ENCODE assay signal across 15 mouse cellular contexts in genomic region chr10:13303271-13304265, GRCm38 (mm10).
A peak's percentile ranks its signal among the peaks of the same experiment; 100 is the strongest.
DNase-seq lines count a peak whose midpoint lies in the region; ATAC-seq and TF ChIP-seq lines count a peak whose summit lies in the region.
"Had no signal": no experiment of that assay in that cellular context is flagged by ENCODE, and none has a peak within 500 bp of the region (broad histone marks: within the 10 kb centered on the region; RNA-seq: fewer than 3 reads in every experiment).

No protein-coding gene starts in this region.

- TF ChIP-seq POLR2A in limb, embryonic 14.5 days (IDR thresholded peaks at IDR 0.05; ENCODE audit: borderline replicate concordance, extremely low read depth, insufficient read depth, insufficient read length), result no peak

- no peak overlapping the region for H3K9ac ChIP-seq in heart, embryonic 15.5 days
- H3K9ac ChIP-seq in lung, embryonic 15.5 days, result no peak overlapping the region
- H3K9ac ChIP-seq in limb, embryonic 14.5 days (ENCODE audit: low read depth, low read length, severe bottlenecking), result no peak overlapping the region
- H3K9ac ChIP-seq: hindbrain, embryonic 13.5 days; liver, embryonic 14.5 days; midbrain, embryonic 12.5 days had no signal

- intact Hi-C loops in heart, postnatal 25 days (cut with DNase I), result no loop called here

- peak overlapping the region; percentile 7; the same call in 1 of the 2 replicates for H3K27ac ChIP-seq in heart, embryonic 15.5 days
- peak overlapping the region; percentile 27; the same call in 1 of the 2 replicates for H3K27ac ChIP-seq in lung, embryonic 15.5 days
- H3K27ac ChIP-seq in limb, embryonic 14.5 days (replicated peaks; ENCODE audit: low read depth, low read length), result no peak overlapping the region
- H3K27ac ChIP-seq: hindbrain, embryonic 13.5 days; liver, embryonic 14.5 days; midbrain, embryonic 12.5 days had no signal

- no peaks in the 10 kb centered on the region for H3K27me3 ChIP-seq in heart, embryonic 15.5 days
- H3K27me3 ChIP-seq in lung, embryonic 15.5 days, result no peaks in the 10 kb centered on the region
- no peaks in the 10 kb centered on the region for H3K27me3 ChIP-seq in limb, embryonic 14.5 days (ENCODE audit: control insufficient read depth, insufficient read depth, low read length)
- H3K27me3 ChIP-seq: hindbrain, embryonic 13.5 days; midbrain, embryonic 12.5 days had no signal

- H3K36me3 ChIP-seq in heart, embryonic 15.5 days, result peaks cover 4% of the 10 kb centered on the region; the same call in 1 of the 2 replicates
- no peaks in the 10 kb centered on the region for H3K36me3 ChIP-seq in lung, embryonic 15.5 days
- H3K36me3 ChIP-seq in limb, embryonic 14.5 days (ENCODE audit: control insufficient read depth, insufficient read depth, low read length), result peaks cover 3% of the 10 kb centered on the region; the same call in 1 of the 2 replicates
- H3K36me3 ChIP-seq: hindbrain, embryonic 13.5 days; midbrain, embryonic 12.5 days had no signal

- H3K4me2 ChIP-seq in heart, embryonic 15.5 days, result no peak overlapping the region
- H3K4me2 ChIP-seq in lung, embryonic 15.5 days, result no peak overlapping the region
- H3K4me2 ChIP-seq in limb, embryonic 14.5 days (replicated peaks; ENCODE audit: low read depth, low read length, severe bottlenecking), result no peak overlapping the region
- H3K4me2 ChIP-seq: hindbrain, embryonic 13.5 days; midbrain, embryonic 12.5 days had no signal

- WGBS in heart, embryonic 15.5 days, result 69% methylated on average over 13 of the region's 13 CpGs
- WGBS in lung, embryonic 15.5 days, result 50% methylated on average over 13 of the region's 13 CpGs
- 77% methylated on average over 13 of the region's 13 CpGs for WGBS in limb, embryonic 14.5 days

- no peak overlapping the region for H3K4me3 ChIP-seq in heart, embryonic 15.5 days
- H3K4me3 ChIP-seq in lung, embryonic 15.5 days, result no peak overlapping the region
- H3K4me3 ChIP-seq in limb, embryonic 14.5 days (replicated peaks; ENCODE audit: low read length), result no peak overlapping the region
- H3K4me3 ChIP-seq: hindbrain, embryonic 13.5 days; midbrain, embryonic 12.5 days had no signal

- DNase-seq in heart, postnatal 25 days (ENCODE audit: low spot score), result no peak
- no peak for DNase-seq in lung, postnatal 4 days
- peak; percentile 62 for DNase-seq in limb, embryonic 14.5 days (ENCODE audit: low spot score)
- no peak for DNase-seq in layer of hippocampus, postnatal 14 days (ENCODE audit: low spot score in 2 of 2)
- no peak for DNase-seq in layer of hippocampus, adult 11-12 months (ENCODE audit: low spot score)
- DNase-seq: adrenal gland, postnatal 10 days; cerebellum, adult 18-20 months; kidney, postnatal 4 days; retina, postnatal 1 day; thymus, postnatal 4 days had no signal

- ATAC-seq in heart, embryonic 15.5 days (replicated peaks; ENCODE audit: insufficient number of reproducible peaks, insufficient read depth, low FRiP score, low read depth), result no peak
- ATAC-seq in lung, embryonic 15.5 days (ENCODE audit: borderline replicate concordance, extremely low read depth, low FRiP score, low TSS enrichment), result peak; percentile 55; the same call in 1 of the 2 replicates
- peak; percentile 47 for ATAC-seq in limb, embryonic 14.5 days (ENCODE audit: low FRiP score, low read depth)

- H3K9me3 ChIP-seq in heart, embryonic 15.5 days (replicated peaks), result no peaks in the 10 kb centered on the region
- H3K9me3 ChIP-seq in lung, embryonic 15.5 days, result no peaks in the 10 kb centered on the region
- no peaks in the 10 kb centered on the region for H3K9me3 ChIP-seq in limb, embryonic 14.5 days (ENCODE audit: control insufficient read depth, low read length)
- H3K9me3 ChIP-seq: hindbrain, embryonic 13.5 days; midbrain, embryonic 12.5 days had no signal

- H3K4me1 ChIP-seq in heart, embryonic 15.5 days (replicated peaks), result peaks cover 34% of the 10 kb centered on the region
- peaks cover 18% of the 10 kb centered on the region; the same call in 1 of the 2 replicates for H3K4me1 ChIP-seq in lung, embryonic 15.5 days
- peaks cover 5% of the 10 kb centered on the region; the same call in 1 of the 2 replicates for H3K4me1 ChIP-seq in limb, embryonic 14.5 days (ENCODE audit: control insufficient read depth, insufficient read depth, low read length)
- H3K4me1 ChIP-seq: hindbrain, embryonic 13.5 days had no signal
